Mouse (Mus musculus) C2C12 (cell line): ENCODE measurements at regions not wholly inside any gene's neighbourhood (a gene's known extent, or its start where the extent isn't known, plus 50 kb on each side); places are given as distances from the start of the nearest gene placed in this dataset.

Experiments
- H3K27me3 ChIP-seq: one replicate; pipeline ENCODE4 v1.6.1; 2011; ENCODE audit not compliant: control insufficient read depth, insufficient read depth, insufficient read length
- H3K36me3 ChIP-seq: one replicate; pipeline ENCODE4 v1.6.1; 2011; ENCODE audit not compliant: control insufficient read depth, insufficient read depth
- H3K4me3 ChIP-seq: one replicate; pipeline ENCODE4 v1.5.1; 2011; ENCODE audit warnings: mild to moderate bottlenecking, control low read depth; ENCODE audit not compliant: poor library complexity, insufficient read depth, severe bottlenecking
- H3K79me2 ChIP-seq: one replicate; pipeline ENCODE4 v1.6.1; 2011; ENCODE audit not compliant: control insufficient read depth, insufficient read depth
- H3K79me3 ChIP-seq: one replicate; pipeline ENCODE4 v1.6.1; 2011; ENCODE audit warnings: low read depth, control low read depth
- H3ac ChIP-seq: one replicate; pipeline ENCODE3; 2011; ENCODE audit warnings: low read depth; ENCODE audit not compliant: control insufficient read depth, insufficient read length
- CEBPB ChIP-seq: IDR thresholded peaks from one replicate; pipeline ENCODE4 v1.6.1; 2011; ENCODE audit warnings: low read depth, mild to moderate bottlenecking, control low read depth, moderate library complexity
- CTCF ChIP-seq: IDR thresholded peaks from one replicate; pipeline ENCODE4 v1.5.1; 2011; ENCODE audit not compliant: control insufficient read depth, insufficient read depth, insufficient read length
- FOSL1 ChIP-seq: IDR thresholded peaks from one replicate; pipeline ENCODE4 v1.8.0; 2011; ENCODE audit warnings: mild to moderate bottlenecking, low read length; ENCODE audit not compliant: poor library complexity, insufficient read depth, severe bottlenecking
- MAX ChIP-seq: IDR thresholded peaks from one replicate; pipeline ENCODE4 v1.6.1; 2011; ENCODE audit warnings: mild to moderate bottlenecking, control low read depth
- MYOD1 ChIP-seq: IDR thresholded peaks from one replicate; pipeline ENCODE4 v1.6.1; 2011; ENCODE audit warnings: low read depth; ENCODE audit not compliant: control insufficient read depth, insufficient read length
- MYOG ChIP-seq: IDR thresholded peaks from one replicate; pipeline ENCODE4 v1.6.1; 2011; ENCODE audit not compliant: control insufficient read depth, insufficient read length; ENCODE audit errors: extremely low read depth
- USF1 ChIP-seq: IDR thresholded peaks from one replicate; pipeline ENCODE4 v1.6.1; 2011; ENCODE audit warnings: low read depth, mild to moderate bottlenecking, control low read depth, moderate library complexity

GRCm38 (mm10) chr3:159782222-159782844, 57.1 kb upstream of the Wls start:
- TF ChIP-seq MYOD1: no peak
- no peak for TF ChIP-seq USF1
- TF ChIP-seq FOSL1: no peak
- TF ChIP-seq MYOG: no peak
- TF ChIP-seq MAX: no peak
- TF ChIP-seq CEBPB: no peak
- no peak for TF ChIP-seq CTCF
- no peak overlapping the region for H3K4me3 ChIP-seq
- H3ac ChIP-seq: no peak overlapping the region

GRCm38 (mm10) chr3:159787776-159788175, 51.7 kb upstream of the Wls start:
- Histone ChIP-seq H3ac (no peak overlapping the region), H3K4me3 (no peak overlapping the region), H3K36me3 (no peaks in the 10 kb centered on the region), H3K27me3 (no peaks in the 10 kb centered on the region), H3K79me2 (no peaks in the 10 kb centered on the region), H3K79me3 (no peaks in the 10 kb centered on the region)
- no peak for TF ChIP-seq CEBPB
- TF ChIP-seq MYOD1: no peak
- no peak for TF ChIP-seq MYOG
- no peak for TF ChIP-seq USF1
- TF ChIP-seq FOSL1: no peak
- TF ChIP-seq MAX: no peak

More at GRCm38 (mm10) chr3:159782222-159782844, 57.1 kb upstream of the Wls start:
- H3K79me2 ChIP-seq: no peaks in the 10 kb centered on the region
- H3K36me3 ChIP-seq: no peaks in the 10 kb centered on the region
- no peaks in the 10 kb centered on the region for H3K79me3 ChIP-seq
- H3K27me3 ChIP-seq: no peaks in the 10 kb centered on the region
